Mouse (Mus musculus): ENCODE data around the gene Olfr1175-ps.

Gene Olfr1175-ps

GRCm38 (mm10) chr2:88327115-88327514, at the start of gene Olfr1175-ps:
Olfr1175-ps (minus strand) TSS chr2:88327215.
- DNase-seq (ENCODE audit: low spot score in 2 of 2) = no peak

GRCm38 (mm10) chr2:88356304-88356703, 29.3 kb upstream of the Olfr1175-ps start:
- no peak for DNase-seq (ENCODE audit: low spot score in 2 of 2)

- DNase-seq (ENCODE audit: low spot score in 2 of 2) = no peak
These were observed 19.4 kb upstream of the Olfr1175-ps start, which contains the start of gene Olfr1177-ps for GRCm38 (mm10) chr2:88346392-88346791. Olfr1177-ps (minus strand) TSS chr2:88346492.

- no peak for DNase-seq (ENCODE audit: low spot score in 2 of 2)
These were observed 9.4 kb upstream of the Olfr1175-ps start, which contains the start of gene Olfr1176 for GRCm38 (mm10) chr2:88336421-88336820. Olfr1176 (plus strand) TSS chr2:88336721.

- DNase-seq (ENCODE audit: low spot score in 2 of 2) = no peak
These were observed 12.0 kb downstream of the Olfr1175-ps start, which contains the start of gene Olfr1174-ps for GRCm38 (mm10) chr2:88315035-88315434. Olfr1174-ps (minus strand) TSS chr2:88315135.

- DNase-seq (ENCODE audit: low spot score in 2 of 2) = no peak
These were observed 47.2 kb downstream of the Olfr1175-ps start, which contains the start of gene Olfr1173 for GRCm38 (mm10) chr2:88279775-88280174. Olfr1173 (minus strand) TSS chr2:88279875.

Measured in left cerebral cortex, adult 9 months (tissue).